Mouse (Mus musculus) thymus, postnatal 0 days (tissue): ENCODE results near the gene Rab44. TPM values are rescaled to one million over a fixed set of nuclear protein-coding genes. Genes with fewer than 3 reads are reported as not detected.
"Not testable (repeated sequence)": the region's sequence is repeated elsewhere in the genome, so short reads cannot be mapped to it uniquely, and the experiment has no call there.

Source experiments
- DNase-seq: peaks from one replicate; pipeline ENCODE4 v3.0.0-alpha.2; 2015; ENCODE audit warnings: low spot score
- polyA plus RNA-seq: library from polyadenylated mRNA; unstranded; fragments of >200 nt; fragmentation: Nextera tagmentation; extraction: Ambion mirVana; gene quantifications from 2 replicates; pipeline ENCODE4 v1.2.1, GENCODE M21; 2015

Rab44 gene
- 4.9 and 5.4 TPM in 2 replicates for polyA plus RNA-seq

DNA sequence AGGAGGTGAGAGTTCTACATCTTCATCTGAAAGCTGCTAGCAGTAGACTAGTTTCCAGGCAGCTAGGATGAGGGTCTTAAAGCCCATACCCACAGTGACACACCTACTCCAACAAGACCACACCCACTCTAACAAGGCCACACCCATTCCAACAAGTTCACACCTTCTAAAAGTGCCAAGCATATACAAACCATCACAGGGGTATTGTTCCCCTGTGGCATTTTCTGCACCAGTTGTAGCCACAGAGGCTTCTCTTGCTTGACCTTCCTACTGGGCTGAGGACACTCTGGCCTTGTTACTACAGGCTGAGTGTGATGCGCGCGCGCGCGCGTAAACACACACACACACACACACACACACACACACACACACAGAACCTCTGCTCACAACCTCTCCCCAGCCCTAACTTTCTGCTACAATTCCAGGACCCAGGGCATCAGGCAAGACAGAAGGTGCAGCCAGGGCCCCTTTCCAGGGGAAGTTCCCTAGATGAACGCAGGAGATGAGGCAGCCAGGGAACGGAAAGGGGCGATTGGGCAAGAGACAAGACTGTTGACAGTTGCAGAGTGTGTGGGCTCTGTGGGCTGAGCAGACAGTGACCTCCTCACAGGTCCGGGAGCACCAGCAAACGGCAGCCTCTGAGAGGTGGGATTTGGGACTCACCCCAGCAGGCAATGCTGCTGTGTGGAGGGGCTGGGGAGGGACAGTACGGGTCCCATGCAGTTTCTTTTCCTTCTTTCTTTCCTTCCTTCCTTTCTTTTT lies at the start of gene Rab44:
TSS of gene Rab44 (plus strand) at position 555 of the 762 bp plus-strand sequence.
- DNase-seq: no peak

GRCm38 (mm10) chr17:29065245-29065940 lies 48.6 kb upstream of the Rab44 start:
- no peak for DNase-seq

GRCm38 (mm10) chr17:29065971-29066370 lies 48.0 kb upstream of the Rab44 start:
- no peak for DNase-seq

DNA sequence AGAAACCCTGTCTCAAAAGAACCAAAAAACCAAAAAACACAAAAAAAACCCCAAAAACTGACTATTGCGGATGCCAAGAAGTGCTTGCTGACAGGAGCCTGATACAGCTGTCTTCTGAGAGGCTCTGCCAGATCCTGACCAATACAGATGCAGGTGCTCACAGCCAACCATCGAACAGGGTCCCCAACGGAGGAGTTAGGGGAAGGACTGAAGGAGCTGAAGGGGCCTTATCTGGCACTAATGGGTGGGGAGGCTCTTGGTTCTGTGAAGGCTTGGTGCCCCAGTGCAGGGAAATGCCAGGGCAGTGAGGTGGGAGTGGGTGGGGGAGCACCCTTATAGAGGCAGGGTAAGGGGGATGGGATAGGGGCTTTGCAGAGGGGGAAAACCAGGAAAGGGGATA lies 46.5 kb upstream of the Rab44 start:
- not testable (repeated sequence) for DNase-seq

- DNase-seq: no peak
Observed at GRCm38 (mm10) chr17:29067847-29068246, 46.1 kb upstream of the Rab44 start.

GRCm38 (mm10) chr17:29069063-29069462 lies 44.9 kb upstream of the Rab44 start:
- no peak for DNase-seq

DNA sequence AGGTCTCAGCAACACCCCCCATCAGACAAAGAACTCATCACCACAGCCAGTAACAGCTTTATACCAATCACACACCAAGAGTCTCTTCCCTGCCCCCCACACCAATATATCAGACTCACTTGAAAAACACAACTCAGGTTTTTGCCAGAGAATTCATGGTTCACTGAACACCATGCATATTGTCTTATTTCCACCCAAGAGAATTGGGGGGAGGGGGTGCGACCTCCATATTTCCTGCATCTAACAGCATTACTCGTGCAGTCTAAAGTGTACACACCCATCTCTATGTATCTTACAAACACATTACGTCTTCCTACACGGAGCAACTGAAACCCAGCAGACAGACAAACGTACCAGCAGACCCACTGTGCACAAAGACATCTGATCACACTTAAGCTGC lies 42.1 kb upstream of the Rab44 start:
- no peak for DNase-seq

- DNase-seq: no peak
Observed at GRCm38 (mm10) chr17:29072701-29073307, 41.1 kb upstream of the Rab44 start.

DNA sequence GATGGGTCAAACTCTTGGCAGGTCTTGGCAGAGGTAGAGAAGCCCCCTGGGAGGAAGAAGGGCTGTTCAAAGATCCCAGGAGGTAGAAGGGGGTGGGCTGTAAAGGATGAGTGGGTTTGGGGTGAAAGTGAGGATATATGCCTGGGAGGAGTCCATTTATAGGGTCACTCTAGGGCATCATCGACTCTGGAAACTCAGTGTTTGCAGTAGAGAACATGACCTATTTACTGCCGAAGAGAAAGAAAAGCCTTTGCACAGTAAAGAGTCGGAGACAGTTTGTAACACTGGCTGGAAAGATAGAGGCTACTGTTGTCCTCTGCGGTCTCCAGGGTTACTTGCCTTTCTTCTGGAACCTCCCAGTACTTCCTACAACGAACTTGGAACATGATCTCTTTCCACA lies 40.6 kb upstream of the Rab44 start:
- DNase-seq: no peak

DNA sequence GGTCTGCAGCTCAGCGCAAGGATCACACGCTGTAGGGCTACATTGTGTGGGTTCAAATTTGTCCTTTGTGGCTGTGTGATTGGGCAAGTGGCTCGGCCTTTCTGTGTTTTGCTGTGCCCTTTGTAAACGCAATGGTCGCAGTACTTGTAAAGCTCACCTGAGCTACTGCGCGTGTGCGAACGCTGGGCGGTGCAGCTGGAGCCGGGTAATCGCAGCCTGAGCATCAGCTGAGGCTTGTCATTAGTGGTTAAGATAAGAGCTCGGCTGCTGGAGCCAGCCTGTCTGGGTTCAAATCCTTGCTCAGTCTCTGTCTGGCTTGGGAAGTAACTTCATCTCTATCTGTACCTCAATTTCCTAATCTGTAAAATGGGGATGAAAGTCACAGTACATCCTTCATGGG lies 39.9 kb upstream of the Rab44 start:
- no peak for DNase-seq

DNA sequence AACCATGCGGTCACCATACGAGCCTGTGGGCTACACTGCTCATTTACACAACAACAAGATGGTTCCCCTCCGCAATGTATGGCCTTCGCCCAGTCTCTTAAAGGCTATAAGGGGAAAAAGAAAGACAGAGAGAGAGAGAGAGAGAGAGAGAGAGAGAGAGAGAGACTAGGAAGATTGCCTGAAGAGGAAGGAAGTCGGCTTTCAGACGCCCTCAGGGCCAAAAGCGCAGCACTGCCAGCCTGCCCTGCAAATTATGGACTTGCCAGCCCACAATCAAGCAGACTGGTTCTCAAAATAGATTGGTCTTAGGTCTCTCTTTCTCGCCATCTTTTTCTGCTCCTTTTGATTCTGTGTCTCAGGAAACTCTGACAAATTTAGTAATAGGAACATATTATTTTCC lies 37.7 kb upstream of the Rab44 start:
- no peak for DNase-seq

GRCm38 (mm10) chr17:29077786-29078509 lies 36.0 kb upstream of the Rab44 start:
- DNase-seq: no peak

GRCm38 (mm10) chr17:29078519-29079383 lies 35.2 kb upstream of the Rab44 start:
- DNase-seq: peak; percentile 18

DNA sequence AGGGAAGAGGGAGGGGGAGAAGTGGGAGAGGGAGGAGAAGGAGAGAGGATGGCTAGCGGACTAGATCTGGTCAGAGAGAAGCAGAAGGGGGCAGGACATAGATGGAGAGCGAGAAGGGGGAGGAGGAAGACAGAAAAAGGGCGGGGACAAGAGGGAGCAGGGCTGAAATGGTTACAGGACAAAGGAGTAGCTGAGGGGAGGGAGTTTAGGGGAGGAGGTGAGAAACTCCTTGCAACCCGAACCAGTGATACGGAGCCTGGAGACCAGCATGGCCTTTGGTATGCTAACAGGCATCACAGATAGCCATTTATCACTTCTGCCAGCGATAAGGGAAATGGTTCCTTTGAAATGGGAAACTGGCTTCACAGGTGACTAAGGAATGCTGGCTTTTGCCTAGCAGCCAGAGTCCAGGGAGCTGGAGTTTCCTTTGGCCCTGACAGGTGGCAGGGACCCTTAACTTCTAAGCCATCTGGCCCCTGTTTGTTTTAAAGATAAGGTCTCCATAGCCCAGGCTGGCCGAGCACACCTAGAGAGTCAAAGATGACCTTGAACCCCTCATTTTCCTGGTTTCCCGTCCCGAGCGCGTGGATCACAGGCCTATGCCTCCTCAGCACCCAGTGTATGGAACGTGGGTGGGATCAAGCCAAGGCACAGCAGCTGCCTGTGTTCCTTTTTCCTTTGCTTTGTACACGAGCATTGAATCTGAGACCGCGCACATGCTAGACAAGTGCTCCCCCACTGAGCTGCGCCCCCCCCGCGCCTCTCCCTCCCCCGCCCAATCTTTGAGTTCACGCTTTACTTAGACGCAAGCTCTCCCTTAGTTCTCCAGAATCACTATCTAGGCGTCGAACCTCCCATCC lies 33.0 kb upstream of the Rab44 start:
- peak; percentile 38 for DNase-seq

- DNase-seq: peak; percentile 90
Observed at GRCm38 (mm10) chr17:29081618-29082381, 32.1 kb upstream of the Rab44 start.

GRCm38 (mm10) chr17:29083586-29083985 lies 30.4 kb upstream of the Rab44 start:
- no peak for DNase-seq

- no peak for DNase-seq
Observed at GRCm38 (mm10) chr17:29084656-29085055, 29.3 kb upstream of the Rab44 start.

GRCm38 (mm10) chr17:29085266-29085665 lies 28.7 kb upstream of the Rab44 start:
- no peak for DNase-seq

- DNase-seq: no peak
Observed at GRCm38 (mm10) chr17:29086916-29087315, 27.0 kb upstream of the Rab44 start.
